Mouse (Mus musculus) heart, adult 18-20 months (tissue): Measurements from ENCODE around the gene Wdr63. TPM values are rescaled to one million over a fixed set of nuclear protein-coding genes. Genes with fewer than 3 reads are reported as not detected.

ENCODE experiments used
- DNase-seq, 2 experiments: peaks; one replicate each; pipeline ENCODE4 v3.0.0; 2021 to 2022; ENCODE audit warnings: mixed read lengths in 1 of 2
- total RNA-seq, 2 experiments: library from RNA; stranded (reverse); gene quantifications; 2 replicates each; pipeline ENCODE4 v1.2.3; 2021

Gene Wdr63
- total RNA-seq, 2 experiments from 2014 or later: 0.57 TPM; not detected in 1

- no peak for DNase-seq
Observed at GRCm38 (mm10) chr3:146011544-146012218, 96.2 kb downstream of the Wdr63 start.

- DNase-seq: no peak
Observed at GRCm38 (mm10) chr3:146010751-146011150, 97.2 kb downstream of the Wdr63 start.

GRCm38 (mm10) chr3:146009859-146010645 lies 97.9 kb downstream of the Wdr63 start:
- peak; percentile 52 to 53 for DNase-seq

GRCm38 (mm10) chr3:146007872-146008271 lies 100.1 kb downstream of the Wdr63 start:
- DNase-seq: no peak

GRCm38 (mm10) chr3:146004347-146005051 lies 103.4 kb downstream of the Wdr63 start:
- DNase-seq: no peak

- peak in 1 of 2 experiments; percentile 47 for DNase-seq
Observed at GRCm38 (mm10) chr3:145996539-145996938, 111.4 kb downstream of the Wdr63 start.

- peak; percentile 53 to 68 for DNase-seq
Observed at GRCm38 (mm10) chr3:145995489-145995888, 112.4 kb downstream of the Wdr63 start.

GRCm38 (mm10) chr3:145993481-145994201 lies 114.3 kb downstream of the Wdr63 start:
- DNase-seq: no peak

- peak; percentile 85 to 89 for DNase-seq
Observed at GRCm38 (mm10) chr3:145992796-145993195, 115.1 kb downstream of the Wdr63 start.

GRCm38 (mm10) chr3:145991976-145992730 lies 115.8 kb downstream of the Wdr63 start:
- DNase-seq: no peak

- DNase-seq: peak in 1 of 2 experiments; percentile 38
Observed at GRCm38 (mm10) chr3:145991130-145991529, 116.8 kb downstream of the Wdr63 start.

Other genes with a start within 250 kb of the Wdr63 start
- gene Bcl10, start 185.3 kb downstream of the Wdr63 start, total RNA-seq: 10 to 100 TPM; 16.1 to 16.5 TPM
- 10 to 100 TPM; 18.0 to 20.6 TPM for gene 2410004B18Rik, start 170.1 kb downstream of the Wdr63 start, total RNA-seq
- 10 to 100 TPM; 16.2 to 16.7 TPM for gene Syde2, start 120.3 kb downstream of the Wdr63 start, total RNA-seq
- under 1 TPM in 1 of 2 experiments, not detected in 1; 0.41 TPM for gene Mcoln3, start 9.3 kb upstream of the Wdr63 start, total RNA-seq
- gene Mcoln2, start 41.7 kb upstream of the Wdr63 start, total RNA-seq: under 1 TPM in 1 of 2 experiments, not detected in 1; 0.57 TPM
- under 1 TPM; 0.10 to 0.41 TPM for gene Lpar3, start 112.8 kb upstream of the Wdr63 start, total RNA-seq